Mouse (Mus musculus) cortical plate, adult 2 months (tissue): ENCODE results near the gene Fam209.

ENCODE experiments used
- CTCF ChIP-seq: fragments of 200-500 bp; IDR thresholded peaks from 2 replicates; pipeline ENCODE4 v1.5.1; 2011; ENCODE audit warnings: mild to moderate bottlenecking, control low read depth, low read length; ENCODE audit not compliant: insufficient read depth; ENCODE audit errors: extremely low read depth
- POLR2A ChIP-seq: fragments of 200-500 bp; IDR thresholded peaks from 2 replicates; pipeline ENCODE4 v1.6.1; 2011; ENCODE audit warnings: mild to moderate bottlenecking, low read length, control low read depth; ENCODE audit not compliant: insufficient read depth; ENCODE audit errors: extremely low read depth

GRCm38 (mm10) chr2:172480296-172480695 lies 8.0 kb downstream of the Fam209 start:
- no peak for TF ChIP-seq CTCF
- no peak for TF ChIP-seq POLR2A
